18 mouse cellular contexts compared by ENCODE assay signal in the genomic region with DNA sequence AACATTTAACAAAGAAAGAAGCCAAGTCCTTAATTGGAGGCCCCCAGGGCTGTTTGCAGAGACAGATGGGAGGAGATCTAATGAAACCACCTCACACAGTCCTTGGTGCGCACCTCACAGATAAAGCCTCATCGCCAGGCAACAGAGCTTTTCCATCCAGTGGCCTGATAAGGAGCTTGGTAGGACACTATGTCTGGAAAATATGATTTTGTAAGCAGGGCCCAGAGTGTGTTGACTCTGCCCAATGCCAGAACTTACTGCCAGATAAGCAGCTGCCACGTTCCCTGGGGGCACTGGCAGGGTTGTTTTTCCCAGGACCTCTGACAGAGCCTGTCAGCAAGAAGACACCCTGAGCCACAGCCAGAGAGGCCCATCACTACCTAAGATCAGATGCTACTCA. TPM values are rescaled to one million over a fixed set of nuclear protein-coding genes. Genes with fewer than 3 reads are reported as not detected.
DNase-seq lines count a peak whose midpoint lies in the region; ATAC-seq lines count a peak whose summit lies in the region.
"Had no signal": no experiment of that assay in that cellular context is flagged by ENCODE, and none has a peak within 500 bp of the region (broad histone marks: within the 10 kb centered on the region; RNA-seq: fewer than 3 reads in every experiment).

No protein-coding gene starts in this region.

- peaks cover 43% of the 10 kb centered on the region for H3K4me1 ChIP-seq in erythroblast, embryonic 14.5 days (ENCODE audit: control insufficient read depth)
- H3K4me1 ChIP-seq in liver, embryonic 11.5 days (replicated peaks; ENCODE audit: control insufficient read depth, insufficient read depth, low read length), result no peaks in the 10 kb centered on the region

- no peaks in the 10 kb centered on the region for H3K9me3 ChIP-seq in erythroblast, embryonic 14.5 days (ENCODE audit: control insufficient read depth, low read length)
- H3K9me3 ChIP-seq in liver, embryonic 11.5 days (ENCODE audit: control insufficient read depth, low read length), result no peaks in the 10 kb centered on the region
- H3K9me3 ChIP-seq: embryonic facial prominence, embryonic 13.5 days; limb, embryonic 15.5 days had no signal

- peaks cover 37% of the 10 kb centered on the region for H3K27me3 ChIP-seq in erythroblast, embryonic 14.5 days (ENCODE audit: control insufficient read depth)
- H3K27me3 ChIP-seq in liver, embryonic 11.5 days (replicated peaks; ENCODE audit: control insufficient read depth, insufficient read depth, low read length), result peaks cover 27% of the 10 kb centered on the region

- 67% methylated on average over 3 of the region's 3 CpGs for WGBS in liver, embryonic 11.5 days

- peak; percentile 39 for DNase-seq in retina, postnatal 1 day
- no peak for DNase-seq in retina, embryonic 14.5 days (ENCODE audit: low spot score)
- no peak for DNase-seq in liver, embryonic 11.5 days (ENCODE audit: low spot score)
- no peak for DNase-seq in thymus, postnatal 10 days (ENCODE audit: low spot score in 2 of 2)
- no peak for DNase-seq in urinary bladder, adult 2 months (ENCODE audit: low spot score)
- DNase-seq: cerebellum, adult 11 months; layer of hippocampus, postnatal 36 days had no signal

- no peak overlapping the region for H3K27ac ChIP-seq in liver, embryonic 11.5 days (ENCODE audit: low read depth, low read length)
- H3K27ac ChIP-seq: embryonic facial prominence, embryonic 13.5 days; layer of hippocampus, adult 2 months; limb, embryonic 15.5 days had no signal

- H3K9ac ChIP-seq in liver, embryonic 11.5 days (ENCODE audit: low read depth, low read length), result no peak overlapping the region
- H3K9ac ChIP-seq: embryonic facial prominence, embryonic 13.5 days; limb, embryonic 15.5 days had no signal

- peak overlapping the region; percentile 4 for H3K4me3 ChIP-seq in erythroblast, embryonic 14.5 days (replicated peaks)
- H3K4me3 ChIP-seq in liver, embryonic 11.5 days (ENCODE audit: low read depth, low read length), result no peak overlapping the region
- H3K4me3 ChIP-seq: embryonic facial prominence, embryonic 13.5 days; layer of hippocampus, adult 2 months; limb, embryonic 15.5 days; myocyte had no signal

- H3K4me2 ChIP-seq in liver, embryonic 11.5 days, result 0 out of 2 replicates have a peak overlapping the region, but pooled peaks have one; percentile 18
- H3K4me2 ChIP-seq: embryonic facial prominence, embryonic 13.5 days; limb, embryonic 15.5 days had no signal

- no peaks in the 10 kb centered on the region for H3K36me3 ChIP-seq in erythroblast, embryonic 14.5 days (ENCODE audit: control insufficient read depth)
- no peaks in the 10 kb centered on the region for H3K36me3 ChIP-seq in liver, embryonic 11.5 days (ENCODE audit: control insufficient read depth, insufficient read depth, low read length)
- H3K36me3 ChIP-seq: embryonic facial prominence, embryonic 13.5 days; limb, embryonic 15.5 days had no signal

- no peak for ATAC-seq in erythroblast, adult 5-6 weeks (replicated peaks; ENCODE audit: low FRiP score, poor library complexity, severe bottlenecking)
- ATAC-seq in liver, embryonic 11.5 days (replicated peaks; ENCODE audit: low FRiP score), result peak; percentile 81
- ATAC-seq in megakaryocyte progenitor cell, adult 5-6 weeks (replicated peaks; ENCODE audit: poor library complexity), result peak; percentile 22
- ATAC-seq: inflammation-experienced regulatory T-cells, adult 6 months had no signal

RNA-seq across cellular contexts. Expression of a gene that starts 3.6 kb away (rescaled TPM):
- polyA plus RNA-seq in erythroblast, embryonic 14.5 days (2012), result 4.6 and 8.0 TPM in 2 replicates
- not detected in 2 replicates for total RNA-seq in erythroblast, adult 5-6 weeks (2015; ENCODE audit: low replicate concordance)
- not detected in 2 replicates for total RNA-seq in erythroblast, adult 5-6 weeks (2017; ENCODE audit: low replicate concordance)
- polyA plus RNA-seq in liver, embryonic 11.5 days (2014; fragmentation: Nextera tagmentation; extraction: Ambion mirVana), result 0.88 and 1.5 TPM in 2 replicates
- total RNA-seq in megakaryocyte progenitor cell, adult 5-6 weeks (2015), result not detected in 2 replicates
- not detected in 2 replicates for total RNA-seq in megakaryocyte progenitor cell, adult 5-6 weeks (2017)
- 0.19 and 0.35 TPM in 2 replicates for polyA plus RNA-seq in urinary bladder, adult 2 months (2012; rRNA removed)
- total RNA-seq: gastrocnemius, postnatal 14 days; megakaryocyte, adult 5-6 weeks; neutrophil, adult 5-6 weeks had no signal
- polyA plus RNA-seq: myocyte had no signal
